Mouse (Mus musculus) gastrocnemius, adult 18-20 months (tissue): ENCODE measurements at regions not wholly inside any gene's neighbourhood (a gene's known extent, or its start where the extent isn't known, plus 50 kb on each side); places are given as distances from the start of the nearest gene placed in this dataset.

Experiments used
- DNase-seq: peaks from one replicate; pipeline ENCODE4 v3.0.0; 2021; ENCODE audit warnings: low spot score

DNA sequence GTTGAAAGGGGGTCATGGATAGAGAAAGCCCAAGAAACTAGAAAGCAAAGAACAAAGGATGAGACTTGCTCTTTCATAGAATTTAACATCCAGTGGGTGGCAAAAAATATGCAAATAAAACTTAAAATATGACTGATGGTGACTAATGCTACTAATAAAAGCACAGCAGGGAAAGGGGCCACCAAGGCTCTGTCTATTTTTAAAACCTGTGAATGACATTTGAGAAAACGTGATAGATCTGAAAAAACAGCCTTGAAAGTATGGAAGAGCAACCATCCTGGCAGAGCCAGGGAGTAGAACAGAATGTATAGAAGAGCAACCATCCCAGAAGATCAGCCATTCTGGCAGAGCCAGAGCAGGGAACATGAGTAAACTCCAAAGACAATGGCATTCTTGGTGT is 91.9 kb upstream of the Hs3st1 start:
- no peak for DNase-seq

GRCm38 (mm10) chr5:39841186-39841585 is 85.9 kb upstream of the Hs3st1 start:
- no peak for DNase-seq

- no peak for DNase-seq
Measured at GRCm38 (mm10) chr5:39840576-39840975, 85.3 kb upstream of the Hs3st1 start.

DNA sequence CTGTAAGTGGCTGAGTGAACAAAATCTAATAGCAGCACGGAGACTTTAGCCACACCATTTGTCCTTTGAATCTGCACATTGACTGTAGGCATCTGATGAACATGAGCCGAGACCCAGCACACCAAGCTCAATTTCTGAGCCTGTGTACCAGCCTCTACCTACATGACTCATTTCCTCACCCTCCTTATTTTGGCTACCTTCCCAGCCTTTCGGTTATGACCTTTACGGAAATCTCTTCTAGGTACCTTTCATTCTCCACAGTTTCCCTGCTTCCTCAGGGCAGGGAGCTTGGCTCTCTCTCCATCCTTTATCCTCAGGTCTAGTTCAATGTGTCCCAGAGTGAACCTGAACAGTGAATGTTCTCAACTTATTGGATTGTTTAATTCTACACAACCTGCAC is 77.3 kb upstream of the Hs3st1 start:
- peak; percentile 2 for DNase-seq

GRCm38 (mm10) chr5:39824680-39825079 is 69.4 kb upstream of the Hs3st1 start:
- DNase-seq: no peak

DNA sequence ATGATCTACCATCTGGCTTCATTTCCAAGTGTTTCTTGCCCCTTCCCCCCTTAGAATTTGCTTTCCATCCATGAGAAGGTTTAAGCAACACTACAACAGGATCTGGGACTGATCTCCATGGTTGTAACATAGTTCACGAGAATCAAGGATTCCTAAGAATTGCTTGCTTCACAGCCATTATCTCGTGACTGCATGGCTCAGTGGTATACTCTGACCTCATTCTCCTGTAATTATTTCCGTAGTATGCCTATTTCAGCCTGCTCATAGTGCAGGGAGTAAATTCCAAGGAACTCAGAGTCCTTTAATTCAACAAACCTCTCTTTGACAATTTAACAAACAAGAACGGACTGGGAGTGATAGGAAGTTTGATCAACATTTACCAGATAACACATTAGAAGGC is 51.4 kb upstream of the Hs3st1 start:
- no peak for DNase-seq
